Mouse (Mus musculus) G1E (cell line): ENCODE measurements around the gene Zfp644.

Source experiments
- CTCF ChIP-seq: IDR thresholded peaks from 2 replicates; pipeline ENCODE4 v1.5.1; 2012; ENCODE audit warnings: low read depth, low read length, inconsistent platforms, mixed read lengths
- POLR2AphosphoS5 ChIP-seq: IDR thresholded peaks from 2 replicates; pipeline ENCODE4 v1.6.1; 2012; ENCODE audit warnings: low read depth, low read length, inconsistent platforms; ENCODE audit not compliant: insufficient replicate concordance

- no peak for TF ChIP-seq POLR2AphosphoS5
- TF ChIP-seq CTCF, result no peak
These were observed 106.4 kb downstream of the Zfp644 start for GRCm38 (mm10) chr5:106590686-106591085.
